Mouse (Mus musculus): ENCODE results near the gene Palmd.

The Palmd gene

GRCm38 (mm10) chr3:116968540-116968997 lies at the start of gene Palmd:
TSS of gene Palmd (minus strand) at chr3:116968987.
- DNase-seq (ENCODE audit: low spot score) = peak; percentile 67

DNA sequence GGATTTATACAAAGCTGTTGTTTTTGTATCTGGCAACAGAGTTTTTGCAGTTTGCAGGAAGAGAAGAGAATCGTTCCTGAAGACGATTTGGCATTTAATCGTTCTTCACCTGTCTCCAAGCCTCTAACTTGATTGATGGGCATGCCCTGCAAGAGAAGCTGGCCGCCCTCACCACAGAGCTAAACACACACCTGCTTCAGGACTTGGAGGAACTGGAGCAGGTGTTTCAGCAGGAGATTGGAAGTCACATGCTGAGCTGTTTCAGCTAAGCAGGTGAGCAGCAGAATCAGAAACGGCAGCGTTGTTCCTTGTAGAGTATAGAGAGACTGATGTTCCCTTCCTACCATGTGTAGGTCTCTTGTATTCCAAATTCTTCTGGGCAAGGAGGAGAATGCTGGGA lies 41.4 kb upstream of the Palmd start:
- DNase-seq (ENCODE audit: low spot score) = no peak

- DNase-seq (ENCODE audit: low spot score) = no peak
Observed at GRCm38 (mm10) chr3:117007340-117007739, 38.6 kb upstream of the Palmd start.

DNA sequence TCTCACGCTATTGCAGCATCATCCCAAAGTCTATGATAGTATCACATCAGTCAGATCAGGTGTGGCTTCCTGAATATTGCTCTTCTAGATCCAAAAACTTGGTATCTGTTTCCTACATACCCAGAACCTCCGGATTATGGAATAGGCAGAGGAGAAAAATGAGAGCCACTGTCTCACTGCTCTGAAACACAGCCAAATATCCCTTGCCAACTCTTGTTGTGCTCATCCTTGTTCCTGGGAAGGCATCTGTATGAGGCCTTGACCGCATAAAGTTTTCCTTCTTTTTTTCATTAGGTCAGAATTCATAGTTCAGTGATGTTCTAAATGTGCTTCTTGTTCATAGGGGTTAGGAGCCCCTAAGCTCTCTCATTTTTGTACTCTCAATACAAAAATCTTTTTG lies 37.8 kb upstream of the Palmd start:
- DNase-seq (ENCODE audit: low spot score) = no peak

GRCm38 (mm10) chr3:117003379-117003778 lies 34.6 kb upstream of the Palmd start:
- no peak for DNase-seq (ENCODE audit: low spot score)

DNA sequence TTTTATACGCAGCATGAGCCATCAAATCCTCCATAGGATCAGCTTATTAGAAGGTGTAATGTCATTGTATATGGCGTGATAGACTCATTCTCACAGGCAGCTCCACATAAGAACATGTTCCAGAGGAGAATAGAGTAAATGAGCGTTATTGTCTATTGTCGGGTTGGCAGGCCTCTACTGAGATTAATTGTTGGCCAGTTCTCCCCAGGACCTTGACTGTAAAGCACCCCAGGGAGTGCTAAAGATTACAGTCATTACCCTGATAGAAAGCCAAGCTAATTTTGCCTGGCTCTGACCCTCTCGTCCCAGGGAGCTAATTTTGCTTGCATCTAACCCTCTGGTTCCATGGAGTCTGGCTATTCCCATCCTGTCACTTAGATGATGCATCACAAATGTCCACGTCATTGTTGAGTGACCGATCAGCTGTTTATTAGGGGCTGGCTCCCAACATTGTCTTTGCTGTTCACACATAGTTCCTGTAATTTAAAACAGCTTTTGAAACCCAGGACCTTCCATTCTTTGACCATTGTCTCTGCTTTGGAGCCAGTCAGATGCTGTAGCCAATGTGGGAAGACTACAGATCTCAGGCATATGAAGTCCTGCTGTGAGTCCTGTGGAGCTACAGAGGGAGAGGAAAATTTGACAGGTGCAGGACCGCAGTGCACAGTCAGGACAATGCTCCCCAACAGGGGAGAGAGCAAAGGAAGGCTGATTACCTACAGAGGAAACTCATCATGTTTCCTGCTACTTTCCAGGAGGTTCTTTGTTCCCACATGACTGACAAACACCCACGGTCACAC lies 33.1 kb upstream of the Palmd start:
- no peak for DNase-seq (ENCODE audit: low spot score)

DNA sequence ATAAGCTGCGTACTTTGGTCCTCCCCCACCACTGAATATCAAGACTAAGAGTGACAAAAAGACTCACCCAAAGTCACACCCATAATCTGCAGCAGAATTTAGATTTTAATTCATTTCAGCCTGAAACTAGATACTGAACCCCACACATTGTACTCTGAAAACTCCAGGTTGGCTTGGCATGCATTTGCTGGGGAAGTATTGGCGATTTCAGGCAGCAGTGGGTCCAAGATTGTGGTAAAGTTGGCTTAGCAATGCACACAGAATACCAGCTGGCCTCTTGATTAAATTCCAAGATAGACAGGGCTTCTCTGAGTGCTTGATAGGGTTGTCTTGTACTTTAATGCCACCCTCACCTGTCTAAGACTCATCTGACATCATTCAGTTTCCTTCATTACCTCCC lies 24.2 kb upstream of the Palmd start:
- no peak for DNase-seq (ENCODE audit: low spot score)

DNA sequence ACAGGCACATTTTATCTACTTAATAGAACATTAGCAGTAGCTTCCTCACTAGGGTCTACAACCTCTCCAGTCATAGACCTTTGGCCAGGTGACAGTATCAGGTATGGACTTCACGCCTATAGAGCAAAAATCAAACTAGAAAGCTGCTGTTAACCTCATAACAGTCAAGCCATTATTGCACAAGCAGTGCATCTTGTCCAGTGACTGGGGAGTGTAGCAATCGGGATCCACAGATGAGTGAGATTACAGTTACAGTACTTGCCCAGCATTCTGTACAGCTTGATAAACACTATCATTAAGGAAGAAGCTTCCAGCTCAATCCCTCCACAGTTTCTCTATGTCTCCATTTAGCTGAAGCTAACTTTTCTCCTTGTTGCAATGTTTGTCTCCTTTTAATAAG lies 22.4 kb upstream of the Palmd start:
- DNase-seq (ENCODE audit: low spot score) = no peak

GRCm38 (mm10) chr3:116988221-116988620 lies 19.4 kb upstream of the Palmd start:
- no peak for DNase-seq (ENCODE audit: low spot score)

- no peak for DNase-seq (ENCODE audit: low spot score)
Observed at GRCm38 (mm10) chr3:116986451-116986850, 17.7 kb upstream of the Palmd start.

GRCm38 (mm10) chr3:116985741-116986140 lies 17.0 kb upstream of the Palmd start:
- no peak for DNase-seq (ENCODE audit: low spot score)

DNA sequence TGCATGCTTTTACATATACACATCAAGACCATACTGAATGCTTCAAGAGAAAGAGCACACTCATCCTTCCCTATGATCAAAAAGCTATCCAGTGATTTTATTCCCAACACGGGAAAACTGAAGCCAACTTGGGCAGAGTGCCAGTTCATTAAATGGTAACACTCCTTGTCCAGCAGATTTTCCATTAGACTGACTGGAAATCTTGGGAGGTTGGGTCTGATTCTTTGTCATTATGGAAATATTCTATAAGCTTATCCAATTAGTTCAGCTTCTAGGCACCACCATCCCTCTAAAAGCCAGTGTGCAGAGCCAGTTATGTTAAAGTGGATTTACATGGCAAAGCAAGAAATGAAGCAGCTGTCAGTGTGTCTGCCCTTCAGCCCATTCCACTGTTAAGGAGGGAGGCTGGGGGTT lies 16.3 kb upstream of the Palmd start:
- no peak for DNase-seq (ENCODE audit: low spot score)

DNA sequence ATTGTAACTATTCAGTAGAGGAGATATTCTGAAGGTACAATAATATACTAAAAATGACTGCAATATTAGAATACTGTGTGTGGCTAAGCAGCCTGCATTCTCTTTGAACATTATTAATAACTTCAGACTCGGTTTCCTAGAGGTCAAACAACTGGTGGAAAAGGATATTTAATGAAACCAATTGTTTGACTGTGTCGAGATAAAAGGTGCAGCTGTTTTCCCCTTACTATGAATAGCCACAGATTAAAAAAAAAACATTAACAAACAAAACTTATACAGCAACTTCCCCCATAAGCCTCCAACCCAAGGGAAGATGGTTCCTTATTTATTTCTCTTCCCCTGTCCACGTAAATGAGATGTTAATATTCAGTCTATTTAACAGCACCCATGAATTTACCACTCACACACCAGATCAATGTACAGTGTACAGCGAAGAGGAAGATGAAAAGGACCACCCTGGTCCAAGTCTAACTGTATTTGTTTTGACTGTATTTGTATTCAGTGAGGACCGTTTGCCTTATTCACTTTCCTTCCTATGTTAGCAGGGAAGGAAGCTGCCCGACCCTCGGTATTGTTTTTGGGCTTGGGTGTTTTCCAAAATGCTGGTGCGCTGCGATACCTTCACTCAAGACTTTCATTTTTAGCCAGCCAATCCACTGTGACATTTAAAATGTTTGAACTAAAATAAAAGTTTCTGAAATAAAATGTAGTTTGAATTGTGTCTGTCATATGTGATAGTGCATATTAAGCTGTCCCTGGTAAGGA lies 13.2 kb upstream of the Palmd start:
- no peak for DNase-seq (ENCODE audit: low spot score)

DNA sequence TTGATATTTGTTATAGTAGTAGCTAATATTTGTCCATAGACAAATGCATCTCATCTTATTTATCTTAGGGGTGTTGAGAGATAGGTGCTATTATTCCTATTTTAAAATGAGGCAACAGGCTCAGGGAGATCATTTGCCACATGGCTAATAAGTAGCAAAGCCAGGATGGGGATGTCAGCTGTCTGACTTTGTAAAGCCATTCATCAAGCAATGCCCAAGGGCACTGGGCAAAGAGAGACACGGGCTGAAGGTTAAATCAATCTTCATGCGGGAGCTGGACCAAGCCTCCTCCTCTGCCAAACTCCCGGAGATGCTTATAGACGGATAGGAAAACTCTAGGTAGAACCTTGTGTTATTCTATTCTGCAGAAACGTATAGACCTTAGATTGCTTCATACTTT lies 999 bp upstream of the Palmd start:
- no peak for DNase-seq (ENCODE audit: low spot score)

GRCm38 (mm10) chr3:116969003-116969402 lies 216 bp upstream of the Palmd start:
- DNase-seq (ENCODE audit: low spot score) = peak; percentile 19

GRCm38 (mm10) chr3:116967967-116968366 lies 820 bp downstream of the Palmd start, which contains the start of gene 4930455H04Rik:
TSS of gene 4930455H04Rik (plus strand) at chr3:116968267.
- DNase-seq (ENCODE audit: low spot score) = no peak

DNA sequence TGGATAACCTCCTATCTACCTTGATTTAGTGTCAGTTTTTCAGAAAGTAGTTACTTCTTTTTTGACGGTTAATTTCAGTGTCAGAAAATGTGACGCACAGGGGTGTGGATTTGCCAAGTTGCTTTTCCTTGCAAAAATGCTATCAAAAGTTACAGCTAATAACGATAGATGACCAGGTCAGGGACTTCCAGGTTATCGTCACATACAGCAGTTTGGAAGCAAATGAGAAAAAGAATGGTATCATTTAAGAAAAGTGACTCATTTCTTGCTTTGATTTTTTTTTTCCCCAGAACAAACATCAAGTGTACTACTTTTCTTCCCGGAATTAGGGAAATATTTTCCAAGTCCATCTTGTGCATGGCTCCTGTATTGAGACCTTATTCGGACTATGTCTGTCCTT lies 1.4 kb downstream of the Palmd start:
- DNase-seq (ENCODE audit: low spot score) = no peak

GRCm38 (mm10) chr3:116966800-116967199 lies 2.0 kb downstream of the Palmd start:
- DNase-seq (ENCODE audit: low spot score) = no peak

GRCm38 (mm10) chr3:116966225-116966624 lies 2.6 kb downstream of the Palmd start:
- peak; percentile 75 for DNase-seq (ENCODE audit: low spot score)

DNA sequence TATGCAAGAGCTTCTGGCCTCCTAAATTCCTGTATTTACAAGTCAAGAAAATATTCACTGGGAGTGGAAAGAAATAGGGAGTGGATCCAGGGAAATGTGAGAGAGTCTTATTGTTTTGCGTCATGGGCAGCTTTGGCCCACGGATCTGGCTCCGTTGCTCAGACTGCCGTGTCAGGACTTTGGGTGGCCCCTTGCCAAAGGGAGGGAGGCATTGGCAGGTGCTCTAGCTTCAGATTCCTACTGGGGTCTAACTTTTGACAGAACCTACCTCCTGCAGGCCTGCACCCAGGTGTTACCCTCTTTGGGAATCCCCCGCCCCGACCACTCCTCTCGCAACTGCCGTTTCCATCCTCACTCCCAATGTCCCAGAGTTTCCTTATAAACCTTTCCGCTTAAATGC lies 4.4 kb downstream of the Palmd start:
- no peak for DNase-seq (ENCODE audit: low spot score)

GRCm38 (mm10) chr3:116963213-116963612 lies 5.6 kb downstream of the Palmd start:
- DNase-seq (ENCODE audit: low spot score) = no peak

GRCm38 (mm10) chr3:116961354-116962142 lies 7.2 kb downstream of the Palmd start:
- peak; percentile 33 for DNase-seq (ENCODE audit: low spot score)
